Mouse (Mus musculus) heart, adult 8-10 months (tissue): ENCODE measurements around the gene Gm45618. TPM values are rescaled to one million over a fixed set of nuclear protein-coding genes. Genes with fewer than 3 reads are reported as not detected.
A peak's percentile ranks its signal among the peaks of the same experiment; 100 is the strongest.

Source experiments
- DNase-seq: peaks from one replicate; pipeline ENCODE4 v3.0.0; 2022; ENCODE audit warnings: low spot score
- total RNA-seq, 4 experiments: library from RNA; stranded (reverse); gene quantifications; 2 replicates each; pipeline ENCODE4 v1.2.4; 2022

The Gm45618 gene
- total RNA-seq, 4 experiments from 2014 or later, result not detected

GRCm38 (mm10) chr7:142070458-142071211, 49.9 kb downstream of the Gm45618 start:
- peak; percentile 71 for DNase-seq

Other genes starting within 250 kb of the Gm45618 start
- gene Tollip, start 202.2 kb downstream of the Gm45618 start, total RNA-seq, result 10 to 100 TPM; 55.3 to 61.2 (median 57.8) TPM
- under 1 TPM; 0.16 to 0.43 (median 0.22) TPM for gene Brsk2, start 171.0 kb downstream of the Gm45618 start, total RNA-seq
- 10 to 100 TPM; 45.2 to 53.5 (median 46.9) TPM for gene Mob2, start 59.7 kb downstream of the Gm45618 start, total RNA-seq
- gene Dusp8, start 24.9 kb downstream of the Gm45618 start, total RNA-seq, result 10 to 100 TPM; 26.3 to 48.9 (median 37.9) TPM
- gene Gm39115, start 15.3 kb upstream of the Gm45618 start, total RNA-seq, result not detected
- not detected for gene Gm45337, start 23.9 kb upstream of the Gm45618 start, total RNA-seq
- gene Gm29735, start 36.4 kb upstream of the Gm45618 start, total RNA-seq, result not detected
- gene Gm4553, start 45.0 kb upstream of the Gm45618 start, total RNA-seq, result not detected
- not detected for gene Krtap5-2, start 55.3 kb upstream of the Gm45618 start, total RNA-seq
- gene Gm10153, start 69.7 kb upstream of the Gm45618 start, total RNA-seq, result not detected
- gene Krtap5-3, start 80.6 kb upstream of the Gm45618 start, total RNA-seq, result not detected
- not detected for gene Gm7579, start 91.1 kb upstream of the Gm45618 start, total RNA-seq
- under 1 TPM in 1 of 4 experiments, not detected in 3; 0.22 TPM for gene Krtap5-5, start 109.2 kb upstream of the Gm45618 start, total RNA-seq
- not detected for gene Gm40460, start 120.3 kb upstream of the Gm45618 start, total RNA-seq
- gene Gm2431, start 137.6 kb upstream of the Gm45618 start, total RNA-seq, result not detected
- not detected for gene Gm4559, start 153.6 kb upstream of the Gm45618 start, total RNA-seq
- not detected for gene Krtap5-1, start 176.4 kb upstream of the Gm45618 start, total RNA-seq
- not detected for gene Krtap5-4, start 182.8 kb upstream of the Gm45618 start, total RNA-seq